Mouse (Mus musculus) brain, embryonic 18.5 days (tissue): ENCODE data around the gene Scaf1.

Experiments used
- DNase-seq: peaks from one replicate; pipeline ENCODE4 v3.0.0-alpha.2; 2012; ENCODE audit warnings: low read depth, low spot score

Scaf1 gene

DNA sequence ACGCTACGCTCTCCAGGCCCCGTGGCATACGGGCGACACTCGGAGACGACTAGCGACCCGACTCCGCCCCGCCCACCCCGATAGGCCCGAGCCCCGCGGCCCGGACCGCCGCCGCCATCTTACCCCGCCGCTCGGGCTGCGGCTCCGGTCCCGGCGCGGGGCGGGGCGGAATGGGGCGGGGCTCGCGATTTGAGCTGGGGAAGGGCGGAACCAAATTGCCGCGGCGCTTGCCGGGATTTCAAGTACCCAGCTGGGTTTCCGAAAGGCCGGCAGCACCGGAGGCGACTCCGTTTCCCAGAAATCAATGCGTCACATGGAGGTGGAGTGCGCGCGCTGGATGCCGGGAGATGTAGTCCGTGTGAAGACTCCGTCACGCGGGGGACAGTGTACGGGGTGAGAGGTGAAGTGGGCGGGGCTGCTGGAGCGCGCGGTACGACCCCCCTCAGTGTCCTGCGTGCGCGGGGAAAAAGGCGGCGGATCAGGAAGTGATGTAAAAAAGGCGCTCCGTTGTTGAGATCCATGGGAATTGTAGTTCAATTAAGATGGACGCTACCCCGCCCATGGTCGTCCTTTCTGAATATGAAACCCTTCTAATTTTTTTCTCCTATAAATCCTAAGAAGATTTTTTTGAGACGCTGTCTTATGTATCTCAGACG lies at the start of gene Scaf1:
Gene Scaf1 (minus strand): TSS at position 407 of the 656 bp plus-strand sequence.
- DNase-seq = peak; percentile 99

DNA sequence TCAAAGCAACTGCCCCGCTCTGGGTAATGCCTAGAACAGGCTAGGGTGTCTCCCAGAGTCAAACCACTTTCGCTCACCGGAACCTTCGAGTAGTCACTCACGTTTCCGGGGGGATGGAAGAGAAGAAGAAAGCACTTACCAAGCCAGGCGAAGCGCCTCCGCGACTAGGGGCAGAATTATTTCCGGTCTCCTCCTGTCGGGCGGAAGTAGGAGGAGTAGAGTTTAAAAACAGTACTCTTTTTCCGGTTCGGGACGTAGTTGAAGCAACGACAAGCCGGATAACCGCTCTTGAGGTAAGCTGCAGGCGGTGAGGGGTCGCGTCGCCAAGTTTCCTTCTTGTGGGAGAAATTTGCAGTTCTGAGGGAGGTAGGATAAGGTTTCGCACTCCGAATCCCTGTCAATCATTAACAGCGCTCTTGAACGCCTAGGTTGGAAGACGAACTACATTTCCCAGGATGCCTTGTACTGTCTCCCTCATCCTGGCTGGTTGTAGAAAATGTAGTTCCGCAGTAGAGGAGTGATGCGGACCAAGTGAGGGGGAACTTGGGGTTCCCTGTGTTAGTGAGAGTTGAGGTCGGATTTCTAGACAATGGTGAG lies 46.2 kb upstream of the Scaf1 start, which contains the start of the genes Nosip and Prrg2:
Gene Nosip (plus strand): TSS at position 191 of the 597 bp plus-strand sequence.
Gene Prrg2 (minus strand): TSS at position 439 of the 597 bp plus-strand sequence.
- peak; percentile 96 for DNase-seq

DNA sequence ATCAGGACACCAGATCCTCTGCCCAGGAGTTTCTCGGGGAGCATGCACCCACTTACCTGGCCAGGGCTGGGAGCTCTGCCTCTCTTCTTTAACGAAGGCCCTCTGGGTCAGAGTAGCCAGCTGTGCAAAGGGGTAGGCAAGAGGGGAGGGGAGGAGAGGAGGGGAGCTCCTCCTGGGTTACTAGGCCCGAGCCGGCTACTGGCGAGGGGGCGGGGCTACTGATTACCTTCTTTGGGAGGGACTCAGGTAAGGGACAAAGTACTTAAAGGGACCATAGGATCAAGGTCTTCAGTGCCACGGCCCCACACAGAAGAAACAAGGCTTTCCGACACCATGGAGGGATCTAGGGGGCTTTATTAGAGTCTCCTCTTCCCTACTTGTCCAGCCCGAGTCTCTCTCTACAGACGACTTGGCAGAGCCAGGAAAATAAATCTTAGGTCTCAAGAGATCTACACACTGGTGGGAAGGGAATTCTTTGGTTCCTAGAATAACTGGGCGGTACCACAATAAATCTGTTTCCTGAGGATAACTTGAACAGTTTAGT lies 45.4 kb upstream of the Scaf1 start:
- no peak for DNase-seq

DNA sequence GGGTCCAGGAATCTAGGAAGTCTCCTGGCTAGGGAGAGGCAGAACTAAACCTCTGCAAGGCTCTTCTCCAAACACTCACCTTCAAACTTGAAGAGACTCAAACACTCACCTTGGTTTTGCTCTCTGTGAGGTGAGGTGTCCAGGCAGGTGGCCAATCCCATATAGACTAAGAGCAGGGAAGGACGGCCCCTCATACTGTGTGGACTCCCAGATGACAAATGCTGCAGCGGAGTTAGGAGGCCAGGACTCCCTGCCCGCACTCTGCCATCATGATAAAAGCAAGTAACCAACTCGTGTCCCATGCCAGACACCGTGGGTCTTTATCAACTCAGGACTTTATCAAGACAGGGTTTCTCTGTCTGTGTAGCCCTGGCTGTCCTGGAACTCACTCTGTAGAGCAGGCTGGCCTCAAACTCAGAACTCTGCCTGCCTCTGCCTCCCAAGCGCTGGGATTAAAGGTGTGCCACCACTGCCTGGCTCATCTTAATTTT lies 44.5 kb upstream of the Scaf1 start:
- DNase-seq = no peak

DNA sequence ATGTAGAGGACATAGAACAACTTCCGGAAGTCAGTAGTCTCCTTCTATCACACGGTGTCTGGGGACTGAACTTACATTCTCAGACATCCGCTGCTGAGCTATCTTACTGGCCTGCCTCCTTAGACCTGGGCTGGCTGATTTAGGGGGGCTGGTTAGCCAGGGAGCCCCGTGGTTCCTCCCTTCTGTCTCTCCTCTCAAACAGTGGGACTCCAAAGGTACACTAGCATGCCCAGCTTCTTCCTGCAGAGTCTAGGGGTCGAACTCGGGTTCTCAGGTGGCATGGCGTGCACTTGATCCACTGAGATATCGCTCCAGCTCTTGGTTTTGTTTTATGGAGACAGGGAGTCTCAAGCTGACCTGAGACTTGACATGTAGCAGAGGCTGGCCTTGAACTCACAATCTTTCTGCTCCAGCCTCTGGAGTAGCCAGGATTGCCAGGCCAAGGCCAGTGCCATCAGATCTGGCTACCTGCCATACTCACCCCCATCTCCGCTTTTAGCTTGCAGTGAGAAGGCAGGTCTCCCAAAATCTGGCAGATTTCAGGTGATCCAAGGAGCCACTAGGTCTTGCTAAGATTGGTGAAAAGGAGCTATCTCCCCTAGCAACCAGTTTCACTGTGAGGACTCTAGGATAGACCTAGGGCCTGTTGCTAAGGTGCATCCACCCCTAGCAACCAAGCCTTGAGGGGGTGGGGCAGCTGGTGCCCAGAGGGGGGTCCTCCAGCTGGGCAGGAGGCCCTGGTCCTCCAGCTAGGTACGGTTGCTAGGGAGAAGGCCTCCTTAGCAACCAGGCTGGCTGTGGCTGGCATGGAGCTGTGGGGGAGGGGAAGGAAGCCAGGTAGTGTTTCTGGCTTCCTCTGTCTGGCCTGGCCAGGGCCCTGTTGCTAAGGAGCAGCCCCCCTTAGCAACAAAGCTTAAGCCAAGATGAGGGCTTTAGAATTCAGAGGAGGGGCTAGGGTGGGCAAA lies 42.7 kb upstream of the Scaf1 start:
- DNase-seq = peak; percentile 39

DNA sequence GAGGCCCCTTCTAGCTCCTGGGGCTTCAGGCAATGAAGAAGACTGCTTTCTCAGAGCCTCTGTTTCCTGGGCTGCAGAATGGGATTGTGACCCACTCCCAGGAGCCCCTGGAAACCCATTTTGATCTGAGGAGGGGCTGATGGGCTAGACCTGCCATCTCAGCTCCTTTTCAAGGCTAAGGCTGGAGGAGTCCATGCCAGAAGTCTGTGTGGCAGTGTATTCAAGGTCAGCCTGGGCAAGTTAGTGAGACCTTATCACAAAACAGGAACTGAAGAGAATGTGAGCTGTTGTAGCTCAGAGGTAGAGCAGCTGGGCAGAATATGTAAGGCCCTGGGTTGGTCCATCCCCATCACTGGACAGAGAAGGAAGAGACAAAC lies 40.8 kb upstream of the Scaf1 start:
- DNase-seq = no peak

DNA sequence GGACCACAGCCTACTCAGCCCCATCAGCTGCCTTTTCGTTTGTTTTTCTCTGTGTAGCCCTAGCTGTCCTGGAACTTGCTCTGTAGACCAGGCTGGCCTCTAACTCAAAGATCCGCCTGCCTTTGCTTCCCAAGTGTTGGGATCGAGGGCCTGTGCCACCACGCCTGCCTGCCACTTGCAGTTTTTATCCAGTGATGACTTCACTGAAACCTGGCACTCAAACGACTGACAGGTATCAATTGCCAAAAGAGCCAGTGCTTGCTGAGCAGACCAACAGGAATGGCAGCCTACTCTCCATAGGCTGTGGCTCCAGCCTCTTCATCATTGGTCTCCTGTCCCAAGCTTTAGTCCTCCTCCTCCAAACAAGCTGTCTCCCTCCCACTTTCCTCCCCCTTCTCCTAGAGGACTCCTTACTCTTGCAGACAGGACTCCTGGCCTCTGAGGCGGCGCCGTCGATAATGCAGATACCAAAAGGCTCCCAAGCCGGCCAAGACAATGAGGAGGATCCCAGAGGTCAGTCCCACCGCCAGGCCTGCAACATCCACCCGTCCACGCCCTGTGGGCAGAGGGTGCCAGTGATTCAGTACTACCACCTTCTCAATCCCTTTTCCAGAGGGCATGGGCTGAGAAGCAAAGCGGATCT lies 40.3 kb upstream of the Scaf1 start:
- DNase-seq = no peak

DNA sequence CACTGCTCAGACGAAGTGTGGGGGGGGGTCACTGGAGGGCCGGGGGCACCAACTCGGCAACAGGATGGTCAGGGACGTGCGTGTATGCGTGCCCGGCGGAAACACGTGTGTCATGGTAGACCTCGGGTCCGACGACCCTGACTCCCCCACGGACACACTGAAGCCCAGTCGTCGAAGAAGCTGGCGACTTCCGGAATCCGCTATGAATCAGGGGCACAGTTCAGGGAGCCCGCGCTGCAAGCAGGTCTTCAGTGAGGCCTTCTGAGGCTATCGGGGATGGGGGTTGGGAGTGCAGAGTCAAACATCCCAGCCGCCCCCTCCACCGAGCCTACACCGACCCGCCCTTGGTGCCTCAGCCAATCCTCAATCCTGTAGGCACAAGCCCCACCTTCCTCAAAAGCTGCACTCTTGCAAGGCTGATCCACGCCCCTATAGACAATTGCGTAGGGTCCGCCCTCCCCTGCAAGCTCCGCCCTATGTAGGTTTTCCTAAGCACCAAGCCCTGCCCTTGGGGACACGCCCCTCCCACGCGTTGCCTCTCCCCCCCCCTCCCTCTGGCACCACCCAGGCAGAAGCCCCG lies 37.9 kb upstream of the Scaf1 start:
- peak; percentile 92 for DNase-seq

DNA sequence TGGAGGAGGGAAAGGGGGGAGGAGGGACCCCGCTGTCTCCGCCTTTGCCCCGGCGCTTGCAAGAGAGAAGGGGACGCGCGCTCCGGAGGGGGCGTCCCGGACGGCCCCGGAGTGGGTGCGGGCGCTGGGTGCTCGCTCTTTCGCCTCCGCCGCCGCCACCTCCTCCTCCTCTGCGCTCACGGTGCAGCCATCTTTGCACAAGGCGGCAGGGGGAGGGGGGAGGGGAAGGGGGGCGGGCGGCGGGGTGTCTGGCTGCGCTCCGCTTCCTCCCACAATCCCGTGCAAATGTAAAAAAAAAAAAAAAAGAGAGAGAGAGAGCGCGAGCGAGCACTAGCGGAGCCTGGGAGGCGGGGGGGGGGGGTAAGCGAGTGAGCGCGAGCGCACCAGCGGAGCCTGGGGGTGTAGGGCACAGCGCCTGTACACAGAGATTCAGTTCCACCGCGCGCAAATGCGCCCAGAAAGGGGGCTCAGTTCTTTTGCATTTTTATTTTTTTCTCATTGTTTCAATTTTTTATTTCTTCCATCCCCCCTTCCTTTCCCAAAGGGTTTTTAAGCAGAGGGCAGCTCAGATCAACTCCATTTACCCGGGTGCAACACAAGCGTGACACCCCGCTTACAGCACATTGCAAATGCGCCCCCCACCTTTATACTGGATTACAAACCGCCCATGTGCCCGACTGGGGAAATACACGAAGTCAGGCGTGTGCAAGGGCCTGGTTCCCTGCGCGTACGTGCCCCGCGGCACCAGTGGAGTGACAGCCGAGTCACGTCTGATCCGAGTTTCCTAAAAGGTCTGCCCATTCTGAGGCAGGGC lies 37.2 kb upstream of the Scaf1 start:
- DNase-seq = peak; percentile 78

DNA sequence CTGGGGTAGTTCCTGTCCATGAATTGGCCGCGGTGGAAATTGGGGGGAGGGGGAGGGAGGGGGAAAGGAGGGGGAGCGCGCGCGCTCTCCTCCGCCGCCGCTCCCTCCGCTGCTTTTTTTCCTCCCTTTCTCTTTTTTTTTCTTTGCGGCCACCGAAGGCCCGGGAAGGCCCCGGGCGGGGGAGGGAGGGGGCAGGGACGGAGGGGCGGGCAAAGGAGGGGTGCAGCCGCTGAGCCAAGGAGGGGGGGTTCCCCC lies 36.6 kb upstream of the Scaf1 start, which contains the start of gene Prr12:
Gene Prr12 (minus strand): TSS at position 20 of the 255 bp plus-strand sequence.
- no peak for DNase-seq

DNA sequence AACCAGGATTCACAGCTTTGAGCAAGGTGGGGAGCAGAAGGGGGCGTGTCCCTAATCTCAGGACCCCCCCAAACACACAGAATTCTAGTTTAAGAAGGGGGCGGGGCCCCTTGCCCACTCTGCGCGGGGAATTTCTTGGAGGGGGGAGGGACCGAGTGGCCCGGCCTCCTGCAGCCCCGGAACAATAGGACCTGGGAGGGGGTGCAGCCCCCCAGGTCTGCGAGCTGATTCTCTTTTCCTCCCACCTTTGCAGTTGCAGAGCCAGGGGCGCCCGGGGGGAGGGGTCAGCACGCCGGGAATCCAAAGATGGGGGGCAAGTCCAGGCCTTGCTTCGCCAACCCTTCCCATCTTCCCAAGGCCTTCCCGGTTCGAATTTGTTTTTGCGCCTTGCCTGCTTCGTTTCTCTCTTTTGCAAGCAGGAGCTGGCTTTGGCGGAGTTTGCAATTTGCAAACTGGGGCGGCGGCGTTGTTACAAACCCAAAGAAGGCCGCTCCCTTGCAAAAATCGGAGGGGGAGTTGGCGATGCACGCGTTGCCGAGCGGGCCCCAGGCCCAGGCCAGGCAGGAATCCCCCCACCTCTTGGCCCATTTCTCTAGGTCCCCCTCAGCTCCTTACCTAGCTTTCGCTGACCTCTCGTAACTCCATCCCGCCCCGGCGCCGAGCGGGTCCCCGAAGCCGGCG lies 36.2 kb upstream of the Scaf1 start:
- DNase-seq = peak; percentile 16

DNA sequence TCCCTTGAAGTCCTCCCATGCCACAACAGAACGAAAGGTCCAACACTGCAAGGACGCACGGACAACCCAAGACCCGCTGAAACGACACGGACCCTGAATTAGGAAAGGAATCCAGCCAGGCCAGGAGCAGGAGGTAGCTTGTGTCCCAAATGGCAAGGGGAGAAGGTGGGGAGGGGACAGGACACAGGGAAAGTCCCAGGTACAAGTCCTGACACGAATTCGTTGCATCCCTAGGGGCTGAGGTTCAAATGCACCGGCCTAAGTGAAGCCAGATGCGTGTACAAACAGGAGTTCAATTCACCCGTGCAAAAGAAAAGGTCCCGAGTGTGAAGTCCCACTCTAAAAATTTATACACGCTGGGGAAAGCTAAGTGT lies 35.4 kb upstream of the Scaf1 start:
- no peak for DNase-seq

DNA sequence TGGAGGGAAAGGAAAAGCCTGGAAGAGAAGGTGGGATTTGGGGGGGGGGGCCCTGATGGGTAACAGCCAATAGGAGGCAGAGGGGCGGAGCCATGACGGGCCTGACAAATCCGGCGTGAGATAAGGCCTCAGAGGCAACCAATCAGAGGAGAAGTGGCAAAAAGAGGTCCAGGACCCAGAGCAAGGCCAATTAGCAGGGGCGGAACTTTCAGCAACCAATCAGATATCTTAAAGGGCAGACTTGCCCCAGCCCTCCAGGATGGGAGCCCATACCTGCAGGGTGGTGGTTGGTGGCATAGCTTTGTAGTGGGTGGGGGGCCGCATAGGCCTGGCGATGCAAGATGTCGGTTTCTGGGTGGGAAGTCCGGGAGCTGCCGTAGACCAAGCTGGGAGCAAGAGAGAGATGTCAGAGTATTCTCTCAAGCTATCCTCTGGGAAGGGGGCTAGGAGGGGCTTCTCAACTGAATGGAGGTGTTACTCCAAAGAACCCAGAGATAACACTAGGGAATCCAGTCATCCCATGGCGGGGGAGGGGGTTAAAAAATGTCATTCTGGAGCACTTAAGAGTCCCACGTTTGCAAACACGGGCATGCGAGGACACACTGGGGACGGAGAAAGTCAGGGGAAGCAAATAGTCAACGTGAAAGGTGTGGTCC lies 34.9 kb upstream of the Scaf1 start:
- peak; percentile 79 for DNase-seq

DNA sequence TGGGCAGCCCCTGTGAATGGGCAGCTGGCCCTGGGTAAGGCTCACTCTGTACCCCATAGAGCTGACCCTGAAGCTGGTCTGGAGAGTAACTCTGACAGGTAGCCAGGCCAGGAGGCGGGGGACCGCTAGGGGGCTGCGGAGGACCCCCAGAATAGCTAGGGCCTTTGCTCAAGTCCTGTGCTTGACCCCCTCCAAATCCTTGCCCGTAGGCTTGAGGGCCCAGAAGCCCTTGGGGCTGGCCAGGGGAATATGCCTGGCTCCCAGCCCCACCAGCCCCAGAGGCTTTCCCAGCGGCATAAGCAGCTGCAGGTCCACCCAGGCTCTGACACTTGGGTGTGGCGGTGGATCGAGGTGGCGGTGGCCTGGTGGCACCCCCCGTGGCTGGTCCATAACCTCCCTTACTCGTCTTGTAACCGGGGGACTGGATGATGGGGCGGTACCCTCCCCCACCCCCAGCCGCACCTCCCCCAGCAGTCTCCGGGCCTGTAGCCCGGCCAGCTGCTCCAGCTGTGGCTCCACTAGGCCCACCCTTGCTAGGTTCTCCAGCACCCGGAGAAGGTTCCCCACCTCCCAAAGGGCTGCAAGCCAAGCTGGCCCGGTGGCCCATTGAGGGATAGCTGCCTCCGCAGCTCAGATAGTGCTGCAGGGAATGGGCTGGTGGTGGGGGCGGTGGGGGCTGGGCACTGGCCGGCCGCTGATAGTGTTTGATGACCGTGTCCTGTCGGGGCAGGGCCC lies 32.9 kb upstream of the Scaf1 start:
- DNase-seq = no peak

DNA sequence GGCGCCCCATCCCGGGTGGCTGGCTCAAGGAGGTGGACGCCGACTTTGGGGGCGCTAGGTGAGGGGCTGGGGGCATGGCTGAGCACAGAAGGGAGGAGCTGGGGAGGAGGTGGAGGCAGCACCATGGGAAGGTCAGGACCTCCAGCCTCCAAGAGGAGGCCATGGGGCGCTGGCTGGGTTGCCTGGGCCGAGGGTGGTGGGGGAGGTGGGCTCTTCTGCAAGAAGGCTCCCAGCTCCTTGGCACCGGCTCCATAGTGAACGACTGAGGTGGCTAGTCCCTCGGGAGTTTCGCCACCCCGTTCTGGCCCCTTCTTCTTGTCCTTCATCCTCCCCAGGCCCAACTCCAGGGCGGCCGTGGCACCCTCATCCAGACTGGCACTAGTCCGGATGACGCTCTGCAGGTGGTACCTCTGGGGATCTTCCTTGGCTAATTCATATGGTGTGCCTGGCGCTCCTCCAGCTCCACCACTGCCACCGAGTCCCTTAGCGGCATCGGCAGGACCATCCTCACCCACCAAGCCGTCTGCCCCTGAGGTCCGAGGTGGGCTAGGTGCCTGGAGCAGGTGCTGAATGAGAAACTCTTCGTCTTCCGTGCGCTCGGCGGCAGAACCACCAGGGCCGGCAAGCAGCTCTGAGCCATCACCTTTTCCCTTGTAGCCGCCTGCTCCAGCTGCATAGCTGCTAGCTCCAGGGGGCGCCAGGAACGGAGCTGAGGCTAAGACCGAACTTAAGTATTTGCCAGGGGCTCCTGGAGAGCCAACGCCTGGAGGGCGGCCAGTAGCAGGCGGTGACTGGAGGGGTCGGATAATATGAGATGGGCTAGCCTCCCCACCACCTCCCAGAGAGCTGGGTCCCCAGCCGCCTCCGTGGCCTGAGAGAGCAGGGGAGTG lies 32.1 kb upstream of the Scaf1 start:
- no peak for DNase-seq

DNA sequence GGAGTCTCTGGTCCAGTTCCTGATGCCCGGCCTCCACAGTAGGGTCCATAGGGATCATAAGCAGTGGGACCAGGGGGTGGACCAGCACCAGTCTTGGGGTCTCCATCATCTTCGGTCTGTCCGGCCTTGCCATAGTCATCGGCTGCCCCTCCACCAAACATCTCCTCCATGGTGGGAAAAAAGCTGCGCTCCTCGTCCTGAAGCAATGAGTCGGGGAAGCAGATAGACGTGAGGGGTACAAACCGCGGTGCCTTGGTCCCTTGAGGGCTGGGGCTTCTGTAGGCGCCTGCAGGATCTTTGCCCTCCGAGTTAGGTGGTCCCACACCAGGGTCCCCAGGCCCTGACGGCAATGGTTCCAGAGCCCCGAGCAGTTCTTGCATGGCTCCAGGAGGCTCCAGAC lies 31.3 kb upstream of the Scaf1 start:
- no peak for DNase-seq

DNA sequence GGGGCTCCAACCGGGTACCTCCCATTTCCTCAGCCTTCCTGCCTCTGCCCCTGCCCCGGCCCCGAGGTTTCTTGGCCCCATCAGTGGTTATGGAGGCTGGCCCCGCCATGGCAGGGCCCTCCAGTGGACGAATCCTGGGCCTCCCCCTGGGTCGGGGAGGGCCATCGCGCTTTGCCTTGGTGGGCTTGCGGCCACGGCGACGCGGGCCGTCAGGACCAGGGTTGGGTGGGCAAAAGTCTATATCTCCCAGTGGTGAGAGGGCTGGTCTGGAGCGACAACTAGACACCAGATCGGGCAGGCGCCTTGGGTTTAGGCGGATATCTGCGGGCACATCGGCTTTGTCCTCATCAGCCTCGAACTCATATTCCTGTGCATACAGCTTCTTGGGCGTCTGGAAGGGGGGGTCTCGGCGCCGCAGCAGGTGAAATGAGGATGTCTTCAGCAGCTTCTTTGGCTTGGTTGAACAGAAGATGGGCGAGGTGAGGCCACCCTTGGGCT lies 30.7 kb upstream of the Scaf1 start:
- no peak for DNase-seq
